Mouse (Mus musculus) erythroblast, embryonic 14.5 days (primary cell): ENCODE data around the gene Piwil1.

ENCODE experiments used
- GATA1 ChIP-seq: IDR thresholded peaks from 2 replicates; pipeline ENCODE4 v1.6.1; 2012; ENCODE audit warnings: low read length, inconsistent platforms, mixed read lengths
- TAL1 ChIP-seq: IDR thresholded peaks from 3 replicates; pipeline ENCODE4 v1.6.1; 2012; ENCODE audit warnings: low read length, inconsistent platforms, mixed read lengths

DNA sequence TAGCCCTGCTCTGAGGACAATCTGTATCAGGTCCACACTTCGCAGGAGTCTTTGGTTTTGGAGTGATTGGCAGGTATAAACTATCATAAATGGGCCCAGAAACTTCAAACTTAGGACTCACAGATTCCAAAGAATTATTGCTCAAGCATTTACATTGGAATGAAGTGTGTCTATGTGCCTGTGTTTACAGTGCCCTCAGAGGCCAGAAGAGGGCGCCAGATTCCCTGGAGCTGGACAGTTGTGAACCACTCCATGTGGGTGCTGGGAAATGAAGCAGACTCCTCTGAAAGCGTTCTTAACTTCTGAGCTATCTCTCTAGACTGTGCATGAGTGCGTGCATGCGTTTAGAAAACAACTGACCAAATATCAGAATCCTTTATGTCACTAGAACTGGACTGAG, 20.9 kb upstream of the Piwil1 start:
- TF ChIP-seq GATA1 = no peak
- TF ChIP-seq TAL1 = no peak
